Comparison of ENCODE assay signal across 15 mouse cellular contexts in the genomic region with DNA sequence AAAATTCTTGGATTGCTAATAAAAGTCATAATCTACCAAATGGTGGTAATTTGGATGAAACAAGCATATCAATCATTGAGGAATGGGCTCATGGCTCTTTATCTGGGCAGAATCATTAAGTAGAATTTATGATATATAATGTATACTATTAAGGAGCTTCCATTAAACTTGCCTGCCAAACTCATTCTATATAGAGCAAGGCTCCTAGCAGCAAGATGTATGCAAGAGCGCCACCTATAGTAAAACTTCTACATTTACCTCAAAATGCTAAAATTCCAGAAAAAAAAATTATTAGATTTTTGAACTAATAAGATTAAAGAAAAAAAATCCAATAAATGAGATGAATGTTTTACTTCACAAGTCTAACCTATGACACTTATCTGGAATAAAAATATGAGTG.
A peak's percentile ranks its signal among the peaks of the same experiment; 100 is the strongest.
DNase-seq lines count a peak whose midpoint lies in the region; ATAC-seq and TF ChIP-seq lines count a peak whose summit lies in the region.
"Had no signal": no experiment of that assay in that cellular context is flagged by ENCODE, and none has a peak within 500 bp of the region (broad histone marks: within the 10 kb centered on the region; RNA-seq: fewer than 3 reads in every experiment).

No protein-coding gene starts in this region.

- intact Hi-C loops in gastrocnemius, postnatal 14 days (cut with DNase I; ENCODE audit: low total_unique reads) = no loop called here
- intact Hi-C loops in heart, postnatal 14 days (cut with DNase I) = no loop called here

- no peak overlapping the region for H3K4me2 ChIP-seq in hindbrain, embryonic 11.5 days (replicated peaks; ENCODE audit: low read depth, low read length)
- H3K4me2 ChIP-seq in hindbrain, embryonic 12.5 days (replicated peaks) = no peak overlapping the region
- no peak overlapping the region for H3K4me2 ChIP-seq in liver, postnatal 0 days (ENCODE audit: low read depth, low read length)
- no peak overlapping the region for H3K4me2 ChIP-seq in liver, embryonic 12.5 days
- H3K4me2 ChIP-seq: embryonic facial prominence, embryonic 13.5 days; heart, embryonic 15.5 days; liver, embryonic 15.5 days; neural tube, embryonic 12.5 days; stomach, embryonic 15.5 days had no signal

- peak; percentile 51 for TF ChIP-seq CTCF in liver, postnatal 0 days (IDR thresholded peaks at IDR 0.05; ENCODE audit: low read depth)

- H3K9me3 ChIP-seq in hindbrain, embryonic 11.5 days (ENCODE audit: control insufficient read depth, low read length) = no peaks in the 10 kb centered on the region
- no peaks in the 10 kb centered on the region for H3K9me3 ChIP-seq in hindbrain, embryonic 12.5 days (replicated peaks)
- H3K9me3 ChIP-seq in liver, postnatal 0 days (ENCODE audit: low read length) = no peaks in the 10 kb centered on the region
- no peaks in the 10 kb centered on the region for H3K9me3 ChIP-seq in liver, embryonic 12.5 days (replicated peaks)
- H3K9me3 ChIP-seq: embryonic facial prominence, embryonic 13.5 days; heart, embryonic 15.5 days; liver, embryonic 15.5 days; midbrain, embryonic 10.5 days; neural tube, embryonic 12.5 days; stomach, embryonic 15.5 days had no signal

- no peak overlapping the region for H3K9ac ChIP-seq in hindbrain, embryonic 11.5 days (ENCODE audit: low read depth, low read length)
- H3K9ac ChIP-seq in hindbrain, embryonic 12.5 days = no peak overlapping the region
- no peak overlapping the region for H3K9ac ChIP-seq in liver, postnatal 0 days (replicated peaks)
- no peak overlapping the region for H3K9ac ChIP-seq in liver, embryonic 12.5 days
- H3K9ac ChIP-seq: embryonic facial prominence, embryonic 13.5 days; heart, embryonic 15.5 days; liver, embryonic 15.5 days; neural tube, embryonic 12.5 days; stomach, embryonic 15.5 days had no signal

- H3K36me3 ChIP-seq in hindbrain, embryonic 11.5 days (ENCODE audit: control insufficient read depth, insufficient read depth, low read length) = no peaks in the 10 kb centered on the region
- H3K36me3 ChIP-seq in hindbrain, embryonic 12.5 days = no peaks in the 10 kb centered on the region
- H3K36me3 ChIP-seq in liver, postnatal 0 days (replicated peaks; ENCODE audit: insufficient read depth, low read length) = no peaks in the 10 kb centered on the region
- no peaks in the 10 kb centered on the region for H3K36me3 ChIP-seq in liver, embryonic 12.5 days
- H3K36me3 ChIP-seq: embryonic facial prominence, embryonic 13.5 days; heart, embryonic 15.5 days; liver, embryonic 15.5 days; midbrain, embryonic 10.5 days; neural tube, embryonic 12.5 days; stomach, embryonic 15.5 days had no signal

- no peaks in the 10 kb centered on the region for H3K27me3 ChIP-seq in hindbrain, embryonic 11.5 days (ENCODE audit: control insufficient read depth, insufficient read depth, low read length)
- H3K27me3 ChIP-seq in hindbrain, embryonic 12.5 days = no peaks in the 10 kb centered on the region
- no peaks in the 10 kb centered on the region for H3K27me3 ChIP-seq in liver, postnatal 0 days (ENCODE audit: insufficient read depth, low read length)
- H3K27me3 ChIP-seq in liver, embryonic 12.5 days (replicated peaks) = no peaks in the 10 kb centered on the region
- H3K27me3 ChIP-seq: embryonic facial prominence, embryonic 13.5 days; heart, embryonic 15.5 days; liver, embryonic 15.5 days; neural tube, embryonic 12.5 days; stomach, embryonic 15.5 days had no signal

- no peaks in the 10 kb centered on the region for H3K4me1 ChIP-seq in hindbrain, embryonic 11.5 days (replicated peaks; ENCODE audit: control insufficient read depth, insufficient read depth, low read length)
- no peaks in the 10 kb centered on the region for H3K4me1 ChIP-seq in hindbrain, embryonic 12.5 days
- no peaks in the 10 kb centered on the region for H3K4me1 ChIP-seq in liver, postnatal 0 days (ENCODE audit: insufficient read depth)
- H3K4me1 ChIP-seq in liver, embryonic 12.5 days = no peaks in the 10 kb centered on the region
- H3K4me1 ChIP-seq: embryonic facial prominence, embryonic 13.5 days; heart, embryonic 15.5 days; liver, embryonic 15.5 days; midbrain, embryonic 10.5 days; neural tube, embryonic 12.5 days; stomach, embryonic 15.5 days had no signal

- TF ChIP-seq EP300 in liver, postnatal 0 days (IDR thresholded peaks at IDR 0.05; ENCODE audit: low read depth) = no peak

- H3K4me3 ChIP-seq in hindbrain, embryonic 11.5 days (ENCODE audit: low read depth, low read length) = no peak overlapping the region
- no peak overlapping the region for H3K4me3 ChIP-seq in hindbrain, embryonic 12.5 days
- no peak overlapping the region for H3K4me3 ChIP-seq in liver, postnatal 0 days (ENCODE audit: low read depth, low read length)
- no peak overlapping the region for H3K4me3 ChIP-seq in liver, embryonic 12.5 days
- H3K4me3 ChIP-seq: embryonic facial prominence, embryonic 13.5 days; heart, embryonic 15.5 days; liver, embryonic 15.5 days; midbrain, embryonic 10.5 days; neural tube, embryonic 12.5 days; stomach, embryonic 15.5 days had no signal

- WGBS in hindbrain, embryonic 11.5 days = 13% methylated on average over 1 of the region's 1 CpGs
- 3% methylated on average over 1 of the region's 1 CpGs for WGBS in hindbrain, embryonic 12.5 days
- 6% methylated on average over 1 of the region's 1 CpGs for WGBS in liver, postnatal 0 days (ENCODE audit: insufficient replicate concordance)
- whole genome bisulfite sequencing in liver, embryonic 12.5 days (ENCODE audit: insufficient replicate concordance) = 3% methylated on average over 1 of the region's 1 CpGs

- no peak overlapping the region for H3K27ac ChIP-seq in hindbrain, embryonic 11.5 days (ENCODE audit: low read depth, low read length)
- H3K27ac ChIP-seq in hindbrain, embryonic 12.5 days = no peak overlapping the region
- H3K27ac ChIP-seq in liver, postnatal 0 days (ENCODE audit: low read depth) = no peak overlapping the region
- no peak overlapping the region for H3K27ac ChIP-seq in liver, embryonic 12.5 days
- H3K27ac ChIP-seq: embryonic facial prominence, embryonic 13.5 days; heart, embryonic 15.5 days; liver, embryonic 15.5 days; midbrain, embryonic 10.5 days; neural tube, embryonic 12.5 days; stomach, embryonic 15.5 days had no signal

- ATAC-seq in hindbrain, embryonic 11.5 days (ENCODE audit: low FRiP score) = no peak
- no peak for ATAC-seq in hindbrain, embryonic 12.5 days (ENCODE audit: low FRiP score)
- no peak for ATAC-seq in liver, postnatal 0 days
- ATAC-seq in liver, embryonic 12.5 days = no peak

- DNase-seq in hindbrain, embryonic 11.5 days (ENCODE audit: low spot score) = peak; percentile 20
- no peak for DNase-seq in liver, postnatal 0 days
- peak; percentile 31 for DNase-seq in NIH3T3 (ENCODE audit: low read depth)
- peak; percentile 73 for DNase-seq in retina, embryonic 14.5 days (ENCODE audit: low spot score)
- DNase-seq in gastrocnemius, postnatal 14 days = no peak
- DNase-seq in heart, postnatal 14 days = no peak
- DNase-seq: kidney, adult 8-10 months had no signal

Comparison
In these comparisons a context has a peak if more than half of its experiments do, and no peak if none do; other contexts are left out.
1. DNase-seq: peak in hindbrain, embryonic 11.5 days (single experiment), NIH3T3 (single experiment) and retina, embryonic 14.5 days (single experiment); none in liver, postnatal 0 days (single experiment), gastrocnemius, postnatal 14 days (single experiment) and heart, postnatal 14 days (0 of 2).